Mouse (Mus musculus): ENCODE results near the gene H1f0. TPM values are rescaled to one million over a fixed set of nuclear protein-coding genes. Genes with fewer than 3 reads are reported as not detected.
A peak's percentile ranks its signal among the peaks of the same experiment; 100 is the strongest.

Gene H1f0
- polyA plus RNA-seq, 1 experiment from 2014 or later, result 546 TPM

DNA sequence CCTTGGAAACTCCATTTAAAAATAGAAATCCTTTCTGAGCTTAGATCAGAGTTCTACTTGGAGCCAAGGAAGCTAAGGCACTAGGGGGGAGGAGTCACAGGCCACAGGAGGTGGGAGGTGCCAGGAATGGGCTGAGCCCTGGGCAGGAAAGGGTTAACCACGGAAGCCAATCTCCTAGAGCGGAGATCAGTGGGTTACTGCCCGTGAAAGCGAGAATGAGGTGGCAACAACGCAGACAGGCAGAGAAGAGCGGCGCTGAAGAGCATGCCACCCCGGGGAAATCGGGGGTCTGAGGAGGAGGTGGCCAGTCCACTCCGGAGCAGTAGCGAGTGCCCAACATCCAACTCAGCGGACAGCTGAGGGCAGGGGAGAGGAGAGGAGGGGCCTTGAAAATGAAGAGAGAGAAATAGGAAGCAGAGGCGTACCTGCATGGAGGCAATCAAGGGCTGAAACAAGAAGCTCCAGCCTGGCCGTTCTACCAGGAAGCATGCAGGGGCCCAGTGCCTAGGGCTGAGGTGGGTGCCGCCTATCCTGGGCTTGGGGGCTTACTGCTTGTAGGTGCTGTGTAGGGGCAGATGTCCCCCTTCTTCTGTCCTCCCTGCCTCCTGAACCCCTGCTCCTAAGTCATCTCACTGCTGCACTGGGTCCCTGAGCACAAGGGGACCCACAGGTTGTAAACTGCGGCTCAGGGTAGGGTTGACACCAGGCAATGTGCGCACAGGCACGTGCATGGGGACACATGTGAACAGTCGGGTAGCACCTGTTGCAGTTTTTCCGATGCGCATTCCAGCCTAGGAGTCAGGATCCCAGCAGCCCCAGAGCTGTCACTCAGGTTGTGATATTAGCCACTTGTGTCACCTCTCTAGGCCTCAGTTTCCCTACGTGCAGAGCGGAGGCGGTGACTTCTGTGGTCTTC, 12.5 kb downstream of the H1f0 start:
- H3K27me3 ChIP-seq, result peaks cover 54% of the 10 kb centered on the region
- ATAC-seq (ENCODE audit: insufficient number of reproducible peaks, insufficient read depth, low FRiP score, low TSS enrichment, low read depth), result no peak
- WGBS, result 21% methylated on average over 24 of the region's 24 CpGs
- H3K36me3 ChIP-seq, result peaks cover 19% of the 10 kb centered on the region
- H3K4me2 ChIP-seq, result peak overlapping the region; percentile 64
- H3K27ac ChIP-seq, result no peak overlapping the region
- peaks cover 44% of the 10 kb centered on the region for H3K4me1 ChIP-seq
- H3K4me3 ChIP-seq, result peak overlapping the region; percentile 35
- no peaks in the 10 kb centered on the region for H3K9me3 ChIP-seq
- peak overlapping the region; percentile 61 for H3K9ac ChIP-seq

- 73% methylated on average over 6 of the region's 6 CpGs for WGBS
- Histone ChIP-seq H3K36me3 (peaks cover 11% of the 10 kb centered on the region), H3K4me2 (peak within 1 kb of the TSS; percentile 99), H3K4me1 (peaks cover 44% of the 10 kb centered on the region), H3K9me3 (no peaks in the 10 kb centered on the region), H3K4me3 (peak within 1 kb of the TSS; percentile 64), H3K27me3 (peaks cover 54% of the 10 kb centered on the region), H3K9ac (peak within 1 kb of the TSS; percentile 72), H3K27ac (no peak within 1 kb of the TSS)
- ATAC-seq (ENCODE audit: insufficient number of reproducible peaks, insufficient read depth, low FRiP score, low TSS enrichment, low read depth), result no peak
These were observed 13.3 kb downstream of the H1f0 start, which contains the start of gene Galr3 for GRCm38 (mm10) chr15:79041585-79041984. TSS of gene Galr3 (plus strand) at chr15:79041885.

GRCm38 (mm10) chr15:79042721-79043491, 14.7 kb downstream of the H1f0 start:
- H3K4me2 ChIP-seq, result peak overlapping the region; percentile 99
- H3K36me3 ChIP-seq, result no peaks in the 10 kb centered on the region
- H3K4me1 ChIP-seq, result peaks cover 39% of the 10 kb centered on the region
- peak overlapping the region; percentile 72 for H3K9ac ChIP-seq
- ATAC-seq (ENCODE audit: insufficient number of reproducible peaks, insufficient read depth, low FRiP score, low TSS enrichment, low read depth), result no peak
- no peak overlapping the region for H3K27ac ChIP-seq
- H3K9me3 ChIP-seq, result no peaks in the 10 kb centered on the region
- H3K4me3 ChIP-seq, result peak overlapping the region; percentile 64
- H3K27me3 ChIP-seq, result peaks cover 54% of the 10 kb centered on the region
- under 1% methylated on average over 105 of the region's 105 CpGs for WGBS

GRCm38 (mm10) chr15:79044837-79045236, 16.6 kb downstream of the H1f0 start:
- Histone ChIP-seq H3K4me3 (no peak overlapping the region), H3K36me3 (no peaks in the 10 kb centered on the region), H3K4me2 (no peak overlapping the region), H3K9ac (no peak overlapping the region; the same call in 1 of the 2 replicates), H3K9me3 (no peaks in the 10 kb centered on the region), H3K27ac (no peak overlapping the region), H3K4me1 (peaks cover 27% of the 10 kb centered on the region), H3K27me3 (peaks cover 53% of the 10 kb centered on the region)
- WGBS, result 18% methylated on average over 4 of the region's 4 CpGs
- ATAC-seq (ENCODE audit: insufficient number of reproducible peaks, insufficient read depth, low FRiP score, low TSS enrichment, low read depth), result no peak

GRCm38 (mm10) chr15:79048186-79048585, 19.9 kb downstream of the H1f0 start:
- no peaks in the 10 kb centered on the region for H3K9me3 ChIP-seq
- H3K4me3 ChIP-seq, result no peak overlapping the region
- peaks cover 10% of the 10 kb centered on the region for H3K4me1 ChIP-seq
- peaks cover 20% of the 10 kb centered on the region for H3K27me3 ChIP-seq
- H3K4me2 ChIP-seq, result no peak overlapping the region
- no peak overlapping the region for H3K27ac ChIP-seq
- ATAC-seq (ENCODE audit: insufficient number of reproducible peaks, insufficient read depth, low FRiP score, low TSS enrichment, low read depth), result no peak
- H3K36me3 ChIP-seq, result peaks cover 10% of the 10 kb centered on the region
- 67% methylated on average over 4 of the region's 4 CpGs for WGBS
- H3K9ac ChIP-seq, result no peak overlapping the region

- Histone ChIP-seq H3K9ac (no peak overlapping the region), H3K27ac (no peak overlapping the region), H3K4me3 (no peak overlapping the region), H3K27me3 (no peaks in the 10 kb centered on the region), H3K36me3 (peaks cover 31% of the 10 kb centered on the region), H3K4me2 (no peak overlapping the region), H3K9me3 (no peaks in the 10 kb centered on the region), H3K4me1 (peaks cover 7% of the 10 kb centered on the region)
- ATAC-seq (ENCODE audit: insufficient number of reproducible peaks, insufficient read depth, low FRiP score, low TSS enrichment, low read depth), result 0 out of 2 replicates have a peak, but pooled peaks have one; percentile 9
- WGBS, result 63% methylated on average over 9 of the region's 9 CpGs
These were observed 22.1 kb downstream of the H1f0 start for GRCm38 (mm10) chr15:79050160-79050845.

DNA sequence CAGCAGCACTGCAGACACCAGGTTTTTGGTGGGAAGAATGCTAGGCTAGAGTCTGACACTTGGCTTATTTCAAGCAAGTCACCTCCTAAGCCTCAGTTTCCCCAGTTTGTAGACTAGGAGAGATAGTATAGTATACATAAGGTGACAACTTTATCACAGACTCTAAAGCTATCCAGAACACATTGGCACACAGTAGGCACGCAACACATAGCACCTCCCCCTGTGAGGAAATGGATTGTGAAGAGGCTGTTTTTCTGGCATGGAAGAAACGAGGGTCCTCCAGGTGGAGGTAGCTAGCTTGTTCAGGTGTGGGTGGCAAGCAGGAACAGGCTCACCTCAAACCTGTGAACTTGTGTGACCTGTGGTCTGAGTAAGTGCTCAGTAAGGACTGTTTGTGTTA, 22.7 kb downstream of the H1f0 start:
- Histone ChIP-seq H3K4me1 (peaks cover 7% of the 10 kb centered on the region), H3K36me3 (peaks cover 38% of the 10 kb centered on the region), H3K27ac (peak overlapping the region; percentile 44; the same call in 1 of the 2 replicates), H3K27me3 (no peaks in the 10 kb centered on the region), H3K4me2 (no peak overlapping the region), H3K4me3 (no peak overlapping the region), H3K9me3 (no peaks in the 10 kb centered on the region), H3K9ac (no peak overlapping the region)
- ATAC-seq (ENCODE audit: insufficient number of reproducible peaks, insufficient read depth, low FRiP score, low TSS enrichment, low read depth), result no peak
- 83% methylated on average over 2 of the region's 2 CpGs for WGBS

GRCm38 (mm10) chr15:79051461-79052360, 23.5 kb downstream of the H1f0 start:
- peak overlapping the region; percentile 44; the same call in 1 of the 2 replicates for H3K27ac ChIP-seq
- no peaks in the 10 kb centered on the region for H3K9me3 ChIP-seq
- H3K36me3 ChIP-seq, result peaks cover 46% of the 10 kb centered on the region
- ATAC-seq (ENCODE audit: insufficient number of reproducible peaks, insufficient read depth, low FRiP score, low TSS enrichment, low read depth), result no peak
- peaks cover 7% of the 10 kb centered on the region for H3K4me1 ChIP-seq
- WGBS, result 63% methylated on average over 13 of the region's 13 CpGs
- no peak overlapping the region for H3K4me3 ChIP-seq
- no peaks in the 10 kb centered on the region for H3K27me3 ChIP-seq
- H3K4me2 ChIP-seq, result no peak overlapping the region
- H3K9ac ChIP-seq, result 0 out of 2 replicates have a peak overlapping the region, but pooled peaks have one; percentile 40

DNA sequence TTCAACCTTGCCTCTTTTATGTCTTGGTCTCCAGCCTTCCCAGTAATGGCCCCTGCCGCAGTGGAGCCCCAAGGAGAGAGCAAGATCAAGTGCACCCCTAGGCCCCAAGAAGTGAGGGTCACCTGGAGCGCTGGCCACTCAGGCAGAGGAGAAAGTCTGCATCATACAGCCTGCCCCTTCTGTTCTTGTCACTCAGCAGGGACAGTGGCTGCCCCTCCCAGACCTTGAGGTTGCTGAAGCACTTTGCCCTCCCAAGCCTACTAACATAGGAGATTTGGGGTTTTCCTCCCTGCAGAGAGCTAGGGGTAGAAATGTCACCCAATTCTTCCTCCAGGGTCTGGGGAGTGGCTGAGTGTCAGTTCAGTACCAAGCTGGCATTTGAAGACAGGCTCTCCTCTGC, 24.1 kb downstream of the H1f0 start:
- Histone ChIP-seq H3K27me3 (no peaks in the 10 kb centered on the region), H3K4me1 (peaks cover 7% of the 10 kb centered on the region), H3K9ac (no peak overlapping the region), H3K27ac (no peak overlapping the region), H3K4me3 (no peak overlapping the region), H3K36me3 (peaks cover 52% of the 10 kb centered on the region), H3K9me3 (no peaks in the 10 kb centered on the region), H3K4me2 (no peak overlapping the region)
- ATAC-seq (ENCODE audit: insufficient number of reproducible peaks, insufficient read depth, low FRiP score, low TSS enrichment, low read depth), result no peak
- WGBS, result 85% methylated on average over 2 of the region's 2 CpGs

GRCm38 (mm10) chr15:79056601-79057000, 28.4 kb downstream of the H1f0 start:
- Histone ChIP-seq H3K4me1 (peaks cover 9% of the 10 kb centered on the region), H3K9me3 (no peaks in the 10 kb centered on the region), H3K4me3 (no peak overlapping the region), H3K9ac (no peak overlapping the region), H3K27ac (no peak overlapping the region), H3K36me3 (peaks cover 87% of the 10 kb centered on the region), H3K27me3 (no peaks in the 10 kb centered on the region), H3K4me2 (no peak overlapping the region)
- ATAC-seq (ENCODE audit: insufficient number of reproducible peaks, insufficient read depth, low FRiP score, low TSS enrichment, low read depth), result no peak
- 83% methylated on average over 7 of the region's 7 CpGs for WGBS

Data from embryonic facial prominence, embryonic 13.5 days (tissue).